Mouse (Mus musculus): ENCODE results near the gene Ifit1. TPM values are rescaled to one million over a fixed set of nuclear protein-coding genes. Genes with fewer than 3 reads are reported as not detected.
A peak's percentile ranks its signal among the peaks of the same experiment; 100 is the strongest.
"Not testable (repeated sequence)": the region's sequence is repeated elsewhere in the genome, so short reads cannot be mapped to it uniquely, and the experiment has no call there.

Gene Ifit1
- polyA plus RNA-seq (2015; fragmentation: Nextera tagmentation; extraction: Ambion mirVana), result 2.1 and 2.4 TPM in 2 replicates

DNA sequence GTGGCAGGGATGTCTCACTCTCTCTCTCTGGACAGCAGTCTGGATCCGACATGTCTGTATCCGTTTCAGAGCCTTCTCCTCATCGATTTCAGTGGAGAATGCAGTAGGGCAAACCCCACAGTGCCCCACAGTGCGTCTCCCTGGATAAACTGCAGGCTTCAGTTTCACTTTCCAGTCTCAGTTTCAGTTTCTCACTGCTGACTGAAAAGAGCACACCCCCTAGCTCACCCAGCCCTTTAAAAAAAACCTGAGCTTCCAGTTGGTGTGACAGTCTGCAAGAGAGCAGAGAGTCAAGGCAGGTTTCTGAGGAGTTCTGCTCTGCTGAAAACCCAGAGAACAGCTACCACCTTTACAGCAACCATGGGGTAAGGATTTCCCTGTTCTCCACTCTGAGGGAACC, at the start of gene Ifit1, which contains the start of gene Ifit1bl2:
Gene Ifit1 (plus strand): TSS at position 249 of the 400 bp plus-strand sequence.
Gene Ifit1bl2 (minus strand): TSS at position 121 of the 400 bp plus-strand sequence.
- Histone ChIP-seq H3K9ac (ENCODE audit: low read length) (peak within 1 kb of the TSS; percentile 43), H3K4me3 (ENCODE audit: low read depth, low read length) (peak within 1 kb of the TSS; percentile 25), H3K4me2 (replicated peaks; ENCODE audit: low read depth) (peak within 1 kb of the TSS; percentile 49), H3K4me1 (replicated peaks; ENCODE audit: control insufficient read depth, insufficient read depth) (no peaks in the 10 kb centered on the region), H3K36me3 (ENCODE audit: control insufficient read depth, insufficient read depth, low read length) (no peaks in the 10 kb centered on the region), H3K27ac (replicated peaks) (no peak within 1 kb of the TSS), H3K27me3 (ENCODE audit: control insufficient read depth, insufficient read depth, low read length) (no peaks in the 10 kb centered on the region), H3K9me3 (ENCODE audit: control insufficient read depth, low read length) (no peaks in the 10 kb centered on the region)
- DNase-seq (ENCODE audit: low spot score) (peak; percentile 28), ATAC-seq (ENCODE audit: low FRiP score, low TSS enrichment) (peak; percentile 75; the same call in 1 of the 2 replicates)
- TF ChIP-seq CTCF (IDR thresholded peaks at IDR 0.05; ENCODE audit: low read depth) (no peak), EP300 (optimal IDR thresholded peaks at IDR 0.05) (no peak)
- 18% methylated on average over 4 of the region's 4 CpGs for WGBS

DNA sequence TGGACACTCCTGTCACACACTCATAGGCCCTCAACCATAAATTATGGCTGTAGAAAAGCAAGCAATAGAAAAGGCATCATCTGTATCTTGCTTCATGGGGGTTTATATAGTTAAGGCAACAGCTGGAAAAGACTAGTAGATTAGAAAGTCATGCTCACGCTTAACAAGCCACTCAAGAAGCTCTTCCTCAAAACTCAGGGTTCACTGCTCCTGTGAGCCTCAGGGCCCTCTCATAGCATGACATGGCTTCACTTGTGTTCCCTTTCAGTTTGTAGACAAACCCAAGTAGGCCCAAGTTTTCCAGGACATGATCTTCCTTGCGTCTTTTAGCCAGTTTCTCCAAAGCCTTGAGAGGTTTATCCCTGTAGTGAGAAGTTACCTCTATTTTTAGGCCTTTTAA, 47.2 kb upstream of the Ifit1 start:
- Histone ChIP-seq H3K27ac (replicated peaks) (no peak overlapping the region), H3K4me2 (replicated peaks; ENCODE audit: low read depth) (no peak overlapping the region), H3K9ac (ENCODE audit: low read length) (no peak overlapping the region), H3K4me1 (replicated peaks; ENCODE audit: control insufficient read depth, insufficient read depth) (0 out of 2 replicates have a peak, but pooled peaks cover 2% of the 10 kb centered on the region), H3K4me3 (ENCODE audit: low read depth, low read length) (no peak overlapping the region), H3K9me3 (ENCODE audit: control insufficient read depth, low read length) (no peaks in the 10 kb centered on the region), H3K36me3 (ENCODE audit: control insufficient read depth, insufficient read depth, low read length) (no peaks in the 10 kb centered on the region), H3K27me3 (ENCODE audit: control insufficient read depth, insufficient read depth, low read length) (no peaks in the 10 kb centered on the region)
- no peak for TF ChIP-seq EP300 (optimal IDR thresholded peaks at IDR 0.05)
- no peak for TF ChIP-seq CTCF (IDR thresholded peaks at IDR 0.05; ENCODE audit: low read depth)
- DNase-seq (ENCODE audit: low spot score), result no peak
- no peak for ATAC-seq (ENCODE audit: low FRiP score, low TSS enrichment)
- 85% methylated on average over 2 of the region's 2 CpGs for WGBS

DNA sequence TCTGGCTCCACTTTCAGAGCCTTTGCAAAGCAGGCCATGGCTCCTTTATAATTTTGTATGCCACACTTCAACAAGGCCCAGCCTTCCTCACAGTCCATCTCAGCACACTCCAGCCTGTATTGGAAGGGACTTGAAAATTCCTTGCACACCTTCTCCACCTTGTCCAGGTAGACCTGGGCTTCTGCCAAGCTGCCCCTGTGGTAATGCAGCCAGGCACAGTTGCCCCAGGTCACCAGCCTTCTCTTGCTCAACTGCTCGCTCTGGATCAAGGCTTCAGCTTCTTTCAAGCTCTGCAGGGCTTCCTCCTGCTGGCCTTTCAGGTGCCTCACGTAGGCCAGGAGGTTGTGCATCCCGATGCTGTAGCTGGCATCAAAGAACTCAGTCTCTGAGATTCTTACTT, 46.1 kb upstream of the Ifit1 start:
- DNase-seq (ENCODE audit: low spot score); H3K4me2 ChIP-seq (replicated peaks; ENCODE audit: low read depth); H3K27me3 ChIP-seq (ENCODE audit: control insufficient read depth, insufficient read depth, low read length); H3K9ac ChIP-seq (ENCODE audit: low read length); H3K27ac ChIP-seq (replicated peaks); H3K4me3 ChIP-seq (ENCODE audit: low read depth, low read length); H3K4me1 ChIP-seq (replicated peaks; ENCODE audit: control insufficient read depth, insufficient read depth); ATAC-seq (ENCODE audit: low FRiP score, low TSS enrichment); H3K9me3 ChIP-seq (ENCODE audit: control insufficient read depth, low read length); H3K36me3 ChIP-seq (ENCODE audit: control insufficient read depth, insufficient read depth, low read length): not testable (repeated sequence)
- 77% methylated on average over 3 of the region's 3 CpGs for WGBS

DNA sequence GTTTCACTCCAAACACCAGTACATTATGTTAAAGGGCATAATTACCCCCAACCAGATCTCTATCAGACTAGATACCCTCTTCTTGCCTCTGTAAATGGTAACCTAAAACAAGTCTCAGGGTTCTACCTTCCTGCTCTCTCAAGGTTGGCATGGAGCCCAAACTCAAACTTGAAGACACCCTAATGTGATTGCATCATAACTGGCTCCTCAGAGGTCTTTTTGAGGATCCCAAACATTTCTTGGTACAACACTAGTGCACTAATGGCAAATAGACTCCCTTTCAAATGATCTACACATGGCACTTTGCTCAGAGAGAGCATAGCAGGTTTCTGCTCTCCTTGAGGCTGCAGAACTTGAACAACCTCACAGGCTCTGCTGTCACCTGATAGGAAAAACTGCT, 43.9 kb upstream of the Ifit1 start:
- no peak for TF ChIP-seq CTCF (IDR thresholded peaks at IDR 0.05; ENCODE audit: low read depth)
- TF ChIP-seq EP300 (optimal IDR thresholded peaks at IDR 0.05), result no peak
- H3K4me2 ChIP-seq (replicated peaks; ENCODE audit: low read depth), result no peak overlapping the region
- H3K4me1 ChIP-seq (replicated peaks; ENCODE audit: control insufficient read depth, insufficient read depth), result 0 out of 2 replicates have a peak, but pooled peaks cover 2% of the 10 kb centered on the region
- no peak overlapping the region for H3K27ac ChIP-seq (replicated peaks)
- H3K9me3 ChIP-seq (ENCODE audit: control insufficient read depth, low read length), result no peaks in the 10 kb centered on the region
- no peaks in the 10 kb centered on the region for H3K36me3 ChIP-seq (ENCODE audit: control insufficient read depth, insufficient read depth, low read length)
- DNase-seq (ENCODE audit: low spot score) (no peak), ATAC-seq (ENCODE audit: low FRiP score, low TSS enrichment) (no peak)
- H3K9ac ChIP-seq (ENCODE audit: low read length), result no peak overlapping the region
- no peak overlapping the region for H3K4me3 ChIP-seq (ENCODE audit: low read depth, low read length)
- H3K27me3 ChIP-seq (ENCODE audit: control insufficient read depth, insufficient read depth, low read length), result no peaks in the 10 kb centered on the region

DNA sequence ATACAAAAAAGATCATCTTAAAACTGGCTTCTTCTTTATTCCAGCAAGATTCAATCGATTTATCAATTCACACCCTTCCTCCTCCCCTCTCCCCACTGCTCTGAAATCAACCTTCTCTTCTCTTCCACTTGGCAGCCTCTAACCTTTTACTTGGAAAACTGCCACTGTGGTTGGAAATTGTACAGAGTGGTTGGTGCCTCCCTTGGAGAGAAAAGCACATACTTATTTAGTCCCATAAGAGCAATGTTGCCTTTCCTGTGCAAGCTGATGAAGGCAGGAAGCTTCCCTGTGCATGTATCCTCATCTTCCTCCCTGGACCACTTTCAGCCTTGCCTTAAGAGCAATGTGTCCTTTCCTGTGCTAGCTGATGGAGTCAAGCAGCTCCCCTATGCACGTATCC, 42.3 kb upstream of the Ifit1 start:
- no peaks in the 10 kb centered on the region for H3K27me3 ChIP-seq (ENCODE audit: control insufficient read depth, insufficient read depth, low read length)
- no peaks in the 10 kb centered on the region for H3K36me3 ChIP-seq (ENCODE audit: control insufficient read depth, insufficient read depth, low read length)
- no peaks in the 10 kb centered on the region for H3K9me3 ChIP-seq (ENCODE audit: control insufficient read depth, low read length)
- no peak overlapping the region for H3K4me2 ChIP-seq (replicated peaks; ENCODE audit: low read depth)
- no peak for DNase-seq (ENCODE audit: low spot score)
- 0 out of 2 replicates have a peak, but pooled peaks cover 2% of the 10 kb centered on the region for H3K4me1 ChIP-seq (replicated peaks; ENCODE audit: control insufficient read depth, insufficient read depth)
- H3K27ac ChIP-seq (replicated peaks), result no peak overlapping the region
- no peak overlapping the region for H3K9ac ChIP-seq (ENCODE audit: low read length)
- WGBS, result 72% methylated on average over 2 of the region's 2 CpGs
- no peak overlapping the region for H3K4me3 ChIP-seq (ENCODE audit: low read depth, low read length)
- ATAC-seq (ENCODE audit: low FRiP score, low TSS enrichment), result no peak
- TF ChIP-seq EP300 (optimal IDR thresholded peaks at IDR 0.05), result no peak
- no peak for TF ChIP-seq CTCF (IDR thresholded peaks at IDR 0.05; ENCODE audit: low read depth)

DNA sequence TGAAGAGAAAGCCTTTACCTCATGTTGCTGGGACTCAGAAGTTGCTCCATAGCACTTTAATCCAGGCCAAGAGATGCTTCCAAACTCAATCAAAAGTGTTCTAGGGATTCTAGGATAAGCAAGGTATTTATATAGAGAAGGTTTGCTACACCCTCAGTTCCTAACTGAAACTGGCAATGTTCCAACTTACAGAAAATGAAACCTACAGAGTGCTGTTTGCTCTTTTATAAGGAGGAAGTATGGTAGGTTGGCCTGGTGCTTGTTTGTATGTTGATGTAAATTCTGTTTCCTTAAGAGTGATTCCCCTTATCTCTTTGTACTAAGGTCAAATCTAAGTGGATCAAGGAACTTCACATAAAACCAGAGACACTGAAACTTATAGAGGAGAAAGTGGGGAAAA, 41.4 kb upstream of the Ifit1 start:
- H3K27ac ChIP-seq (replicated peaks); H3K9ac ChIP-seq (ENCODE audit: low read length); DNase-seq (ENCODE audit: low spot score); H3K4me3 ChIP-seq (ENCODE audit: low read depth, low read length); H3K4me1 ChIP-seq (replicated peaks; ENCODE audit: control insufficient read depth, insufficient read depth); H3K27me3 ChIP-seq (ENCODE audit: control insufficient read depth, insufficient read depth, low read length); H3K36me3 ChIP-seq (ENCODE audit: control insufficient read depth, insufficient read depth, low read length); H3K9me3 ChIP-seq (ENCODE audit: control insufficient read depth, low read length); H3K4me2 ChIP-seq (replicated peaks; ENCODE audit: low read depth): not testable (repeated sequence)
- ATAC-seq (ENCODE audit: low FRiP score, low TSS enrichment), result peak; percentile 80

DNA sequence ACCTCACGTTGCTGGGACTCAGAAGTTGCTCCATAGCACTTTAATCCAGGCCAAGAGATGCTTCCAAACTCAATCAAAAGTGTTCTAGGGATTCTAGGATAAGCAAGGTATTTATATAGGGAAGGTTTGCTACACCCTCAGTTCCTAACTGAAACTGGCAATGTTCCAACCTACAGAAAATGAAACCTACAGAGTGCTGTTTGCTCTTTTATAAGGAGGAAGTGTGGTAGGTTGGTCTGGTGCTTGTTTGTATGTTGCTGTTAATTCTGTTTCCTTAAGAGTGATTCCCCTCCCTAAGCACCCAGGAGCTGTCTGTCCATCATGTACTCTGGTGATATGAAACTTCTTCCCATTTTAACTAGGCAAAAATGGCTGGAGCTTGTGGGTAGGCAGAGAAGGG, 38.8 kb upstream of the Ifit1 start, which contains the start of gene Ifit1bl1:
Gene Ifit1bl1 (minus strand): TSS at position 69 of the 400 bp plus-strand sequence.
- not testable (repeated sequence) for H3K27ac ChIP-seq (replicated peaks); H3K9ac ChIP-seq (ENCODE audit: low read length); DNase-seq (ENCODE audit: low spot score); H3K27me3 ChIP-seq (ENCODE audit: control insufficient read depth, insufficient read depth, low read length); H3K4me2 ChIP-seq (replicated peaks; ENCODE audit: low read depth); H3K4me1 ChIP-seq (replicated peaks; ENCODE audit: control insufficient read depth, insufficient read depth); H3K9me3 ChIP-seq (ENCODE audit: control insufficient read depth, low read length); H3K4me3 ChIP-seq (ENCODE audit: low read depth, low read length); H3K36me3 ChIP-seq (ENCODE audit: control insufficient read depth, insufficient read depth, low read length)
- WGBS, result 36% methylated on average over 1 of the region's 1 CpGs
- peak; percentile 82 for ATAC-seq (ENCODE audit: low FRiP score, low TSS enrichment)

Data from stomach, postnatal 0 days (tissue).